Mouse (Mus musculus): ENCODE measurements at regions not wholly inside any gene's neighbourhood (a gene's known extent, or its start where the extent isn't known, plus 50 kb on each side); places are given as distances from the start of the nearest gene placed in this dataset.
A peak's percentile ranks its signal among the peaks of the same experiment; 100 is the strongest.

DNA sequence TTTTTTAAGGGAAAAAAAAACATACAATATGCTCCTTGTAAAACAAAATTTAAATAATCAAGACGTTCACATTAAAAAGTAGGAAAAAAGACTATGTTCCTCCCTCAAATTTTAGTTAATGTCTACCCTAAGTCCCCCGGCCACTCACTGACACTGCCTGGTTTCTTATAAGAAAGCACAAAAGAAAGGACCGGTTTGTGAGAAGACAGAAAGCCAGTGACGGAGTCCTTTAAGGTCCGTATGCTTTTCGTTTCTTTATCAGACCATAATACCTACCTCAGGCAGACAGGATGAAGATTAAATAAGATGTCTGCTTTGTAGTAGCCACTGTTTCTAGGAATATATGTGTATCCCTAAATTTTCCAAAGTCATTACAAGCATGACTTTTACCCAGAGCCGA, 164.3 kb downstream of the Npr3 start:
- 59% methylated on average over 7 of the region's 7 CpGs for WGBS
- ATAC-seq (ENCODE audit: insufficient number of reproducible peaks, insufficient read depth, low FRiP score, low TSS enrichment), result no peak
- 0 out of 2 replicates have a peak, but pooled peaks cover 4% of the 10 kb centered on the region for H3K27me3 ChIP-seq
- no peak overlapping the region for H3K9ac ChIP-seq
- H3K27ac ChIP-seq, result no peak overlapping the region
- H3K4me3 ChIP-seq, result no peak overlapping the region
- no peak overlapping the region for H3K4me2 ChIP-seq (replicated peaks)
- H3K4me1 ChIP-seq, result peaks cover 10% of the 10 kb centered on the region
- H3K9me3 ChIP-seq, result no peaks in the 10 kb centered on the region
- no peaks in the 10 kb centered on the region for H3K36me3 ChIP-seq

DNA sequence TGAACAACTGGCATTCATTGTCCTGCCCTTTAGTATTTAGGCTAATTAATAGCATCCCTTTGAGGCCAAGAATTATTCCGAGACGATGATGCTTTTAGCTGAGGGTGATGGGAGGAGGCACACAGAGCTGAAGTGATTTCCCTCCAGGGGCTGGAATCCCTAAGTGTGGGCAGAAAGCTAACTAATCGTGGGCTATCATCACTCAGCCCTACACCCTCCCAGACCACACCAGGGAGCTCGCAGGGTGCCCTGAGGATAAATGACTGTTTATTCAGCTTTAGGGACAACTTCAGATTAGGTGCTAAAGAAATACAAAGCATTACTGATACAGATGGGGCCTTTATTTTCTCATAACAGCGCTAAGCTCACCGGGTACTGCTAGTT, 164.7 kb downstream of the Npr3 start:
- peak overlapping the region; percentile 28; the same call in 1 of the 2 replicates for H3K4me2 ChIP-seq (replicated peaks)
- H3K4me3 ChIP-seq, result no peak overlapping the region
- no peak overlapping the region for H3K9ac ChIP-seq
- peaks cover 10% of the 10 kb centered on the region for H3K4me1 ChIP-seq
- 0 out of 2 replicates have a peak, but pooled peaks cover 4% of the 10 kb centered on the region for H3K27me3 ChIP-seq
- no peaks in the 10 kb centered on the region for H3K9me3 ChIP-seq
- WGBS, result 13% methylated on average over 6 of the region's 6 CpGs
- H3K36me3 ChIP-seq, result no peaks in the 10 kb centered on the region
- ATAC-seq (ENCODE audit: insufficient number of reproducible peaks, insufficient read depth, low FRiP score, low TSS enrichment), result no peak
- no peak overlapping the region for H3K27ac ChIP-seq

DNA sequence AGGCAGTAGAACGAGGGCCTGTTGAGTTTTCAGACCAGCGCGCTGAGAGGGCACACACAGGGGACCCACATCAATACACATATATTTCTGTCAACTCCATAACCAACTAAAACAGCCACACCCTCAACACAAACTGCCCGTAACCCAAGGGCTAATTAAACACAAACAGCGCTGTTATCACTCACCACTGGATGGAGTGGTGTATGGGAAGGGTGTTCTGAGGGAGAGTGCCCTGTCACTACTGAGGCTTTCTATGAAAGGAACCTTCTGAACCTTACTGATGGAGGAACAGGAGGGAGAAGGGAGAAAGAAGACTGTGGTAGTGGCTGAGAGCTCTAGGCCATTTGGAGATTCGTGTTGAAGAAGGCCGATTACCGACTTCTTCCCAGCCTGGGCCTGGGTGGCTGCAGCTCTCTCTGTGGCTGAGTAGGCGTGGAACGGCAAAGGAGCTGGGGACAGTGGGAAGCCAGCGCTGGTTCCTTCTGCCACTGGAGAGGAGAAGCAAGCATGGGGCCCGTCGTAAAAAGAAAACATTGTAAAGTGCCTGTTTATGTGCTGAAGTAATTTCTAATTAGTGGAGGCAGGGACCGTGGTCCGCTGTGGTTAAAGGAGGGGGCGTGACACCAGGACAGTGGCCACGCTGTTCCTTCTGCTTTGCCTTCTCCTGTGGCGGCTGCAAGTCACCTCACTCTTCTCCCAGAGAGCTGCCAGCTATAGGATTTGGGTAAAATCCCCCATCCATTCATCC, 165.3 kb downstream of the Npr3 start:
- Histone ChIP-seq H3K27me3 (0 out of 2 replicates have a peak, but pooled peaks cover 4% of the 10 kb centered on the region), H3K9ac (no peak overlapping the region), H3K9me3 (no peaks in the 10 kb centered on the region), H3K27ac (no peak overlapping the region), H3K4me2 (replicated peaks) (peak overlapping the region; percentile 28), H3K4me3 (no peak overlapping the region), H3K36me3 (no peaks in the 10 kb centered on the region), H3K4me1 (peaks cover 10% of the 10 kb centered on the region)
- ATAC-seq (ENCODE audit: insufficient number of reproducible peaks, insufficient read depth, low FRiP score, low TSS enrichment), result no peak
- WGBS, result 25% methylated on average over 18 of the region's 18 CpGs

DNA sequence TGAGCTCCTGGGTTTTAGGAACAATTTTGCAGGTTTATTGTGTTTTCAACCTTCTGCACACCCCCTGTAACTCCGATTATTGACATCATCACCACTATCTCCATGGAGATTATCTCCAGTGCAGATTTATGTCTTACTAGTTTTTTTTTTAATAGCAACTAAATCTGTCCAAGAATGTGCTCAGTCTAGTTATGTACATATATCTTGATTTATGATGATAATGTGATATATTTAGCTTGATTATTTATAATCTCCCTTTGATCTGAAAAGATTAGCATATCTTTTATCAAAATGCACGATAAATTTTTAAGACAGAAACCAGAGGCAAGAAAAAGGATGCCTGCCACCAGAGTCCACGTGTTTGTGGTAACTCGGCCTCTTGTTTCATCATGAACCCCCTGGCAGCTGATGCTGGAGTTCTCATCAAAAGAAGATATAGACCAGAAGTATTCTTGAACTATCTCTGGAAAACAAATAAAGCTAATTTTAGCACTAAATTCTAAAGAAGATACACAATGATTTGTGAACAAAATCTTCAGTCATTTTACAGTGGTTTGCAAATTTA, 169.6 kb downstream of the Npr3 start:
- no peak overlapping the region for H3K27ac ChIP-seq
- H3K27me3 ChIP-seq, result 0 out of 2 replicates have a peak, but pooled peaks cover 4% of the 10 kb centered on the region
- no peak overlapping the region for H3K4me3 ChIP-seq
- WGBS, result 80% methylated on average over 4 of the region's 4 CpGs
- H3K36me3 ChIP-seq, result no peaks in the 10 kb centered on the region
- peaks cover 10% of the 10 kb centered on the region for H3K4me1 ChIP-seq
- H3K9me3 ChIP-seq, result no peaks in the 10 kb centered on the region
- no peak for ATAC-seq (ENCODE audit: insufficient number of reproducible peaks, insufficient read depth, low FRiP score, low TSS enrichment)
- H3K9ac ChIP-seq, result no peak overlapping the region
- no peak overlapping the region for H3K4me2 ChIP-seq (replicated peaks)

DNA sequence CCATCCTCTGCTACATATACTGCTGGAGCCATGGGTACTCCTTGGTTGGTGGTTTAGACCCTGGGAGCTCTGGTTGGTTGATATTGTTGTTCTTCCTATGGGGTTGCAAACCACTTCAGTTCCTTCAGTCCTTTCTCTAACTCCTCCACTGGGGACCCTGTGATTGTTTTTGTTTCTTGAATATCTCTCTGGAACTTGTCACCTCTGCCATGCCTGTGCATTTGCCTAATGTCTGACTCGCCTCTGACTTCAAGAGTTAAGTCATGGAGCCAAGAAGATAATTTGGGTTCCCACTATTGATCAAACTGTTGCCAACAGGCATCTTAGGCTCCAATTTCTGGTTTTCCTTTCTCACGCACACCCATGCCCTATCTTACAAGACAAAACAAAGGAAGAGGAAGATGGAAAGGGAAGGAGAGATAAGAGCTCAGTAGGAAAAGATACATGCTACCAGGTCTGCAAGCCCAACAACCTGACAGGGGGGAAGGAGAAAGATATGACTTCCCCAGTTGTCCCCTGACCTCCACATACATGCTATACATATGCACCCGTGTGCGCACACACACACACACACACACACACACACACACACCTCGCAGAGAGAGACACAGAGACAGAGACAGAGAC, 172.3 kb downstream of the Npr3 start:
- H3K27ac ChIP-seq, result no peak overlapping the region

DNA sequence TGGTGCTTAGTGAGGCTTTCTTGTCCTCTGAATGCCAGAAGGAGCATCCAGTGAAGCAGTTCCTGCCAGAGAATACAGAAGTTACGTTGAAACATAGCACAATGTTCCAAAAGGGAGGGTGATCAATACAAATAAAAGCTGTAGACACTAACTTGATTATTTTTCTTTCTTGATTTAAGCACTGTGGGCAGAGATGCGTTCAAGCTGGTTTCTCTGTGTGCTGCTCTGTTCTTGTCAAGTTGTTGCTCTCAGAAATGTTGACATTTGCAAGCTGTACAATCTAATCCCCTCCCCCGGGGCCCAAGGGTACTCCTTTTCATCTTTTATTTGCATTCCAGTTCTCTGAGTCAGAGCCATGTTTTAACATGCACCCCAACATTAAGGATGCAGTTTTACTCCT, 177.7 kb downstream of the Npr3 start:
- WGBS, result 46% methylated on average over 3 of the region's 3 CpGs
- no peaks in the 10 kb centered on the region for H3K4me1 ChIP-seq
- no peak overlapping the region for H3K9ac ChIP-seq
- H3K9me3 ChIP-seq, result no peaks in the 10 kb centered on the region
- no peaks in the 10 kb centered on the region for H3K36me3 ChIP-seq
- H3K27ac ChIP-seq, result no peak overlapping the region
- no peaks in the 10 kb centered on the region for H3K27me3 ChIP-seq
- ATAC-seq (ENCODE audit: insufficient number of reproducible peaks, insufficient read depth, low FRiP score, low TSS enrichment), result no peak
- H3K4me3 ChIP-seq, result no peak overlapping the region
- H3K4me2 ChIP-seq (replicated peaks), result no peak overlapping the region

More for the DNA sequence above, 172.3 kb downstream of the Npr3 start:
- Histone ChIP-seq H3K27me3 (0 out of 2 replicates have a peak, but pooled peaks cover 1% of the 10 kb centered on the region), H3K4me2 (replicated peaks) (no peak overlapping the region), H3K9me3 (no peaks in the 10 kb centered on the region), H3K9ac (no peak overlapping the region), H3K4me3 (no peak overlapping the region), H3K4me1 (no peaks in the 10 kb centered on the region), H3K36me3 (no peaks in the 10 kb centered on the region)
- 82% methylated on average over 5 of the region's 5 CpGs for WGBS
- ATAC-seq (ENCODE audit: insufficient number of reproducible peaks, insufficient read depth, low FRiP score, low TSS enrichment), result no peak

DNA sequence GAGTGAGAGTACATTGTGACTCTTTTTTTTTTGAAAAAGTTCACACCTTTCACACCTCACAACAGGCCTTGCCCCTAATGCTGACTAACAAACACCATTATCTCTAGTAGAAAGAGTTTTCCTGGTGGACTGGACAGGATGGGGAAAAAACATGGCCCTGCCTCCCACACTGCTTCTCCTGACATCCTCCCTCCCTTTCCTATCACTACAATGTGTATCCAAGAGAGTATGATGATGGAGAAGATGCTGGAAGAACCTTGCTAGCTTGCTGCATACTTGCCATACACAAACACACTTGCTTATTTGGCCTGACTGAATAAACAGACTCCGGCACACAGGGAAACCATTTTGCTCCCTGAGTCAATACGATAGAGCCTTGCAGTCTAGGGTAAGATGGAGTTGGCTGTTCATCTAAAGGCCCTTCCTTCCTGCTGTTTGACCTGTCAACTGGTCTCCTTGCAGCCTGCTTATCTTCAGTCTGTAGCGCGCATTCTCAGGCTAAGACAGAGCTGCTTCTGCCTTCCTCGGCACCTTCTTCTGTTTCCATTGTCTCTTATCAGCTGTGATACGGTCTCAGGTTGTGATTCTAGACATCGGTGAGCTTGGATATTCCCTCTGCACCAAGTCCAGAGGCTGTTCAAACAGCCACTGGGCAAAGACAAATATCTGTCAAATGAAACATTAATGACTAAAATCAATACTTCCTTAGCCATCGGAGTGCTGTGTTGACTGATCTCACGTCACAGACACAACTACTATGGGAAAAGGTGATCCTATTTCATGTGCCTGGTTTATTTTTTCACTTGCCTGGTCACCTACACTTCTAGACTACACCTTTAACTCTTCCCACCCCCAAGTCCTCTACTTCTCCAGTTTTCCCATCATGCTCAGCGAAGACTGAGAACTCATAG, 181.2 kb downstream of the Npr3 start:
- H3K9ac ChIP-seq, result no peak overlapping the region
- no peaks in the 10 kb centered on the region for H3K9me3 ChIP-seq
- 76% methylated on average over 10 of the region's 10 CpGs for WGBS
- H3K27ac ChIP-seq, result no peak overlapping the region
- no peaks in the 10 kb centered on the region for H3K27me3 ChIP-seq
- no peaks in the 10 kb centered on the region for H3K36me3 ChIP-seq
- ATAC-seq (ENCODE audit: insufficient number of reproducible peaks, insufficient read depth, low FRiP score, low TSS enrichment), result no peak
- H3K4me1 ChIP-seq, result no peaks in the 10 kb centered on the region
- H3K4me2 ChIP-seq (replicated peaks), result no peak overlapping the region
- H3K4me3 ChIP-seq, result no peak overlapping the region

DNA sequence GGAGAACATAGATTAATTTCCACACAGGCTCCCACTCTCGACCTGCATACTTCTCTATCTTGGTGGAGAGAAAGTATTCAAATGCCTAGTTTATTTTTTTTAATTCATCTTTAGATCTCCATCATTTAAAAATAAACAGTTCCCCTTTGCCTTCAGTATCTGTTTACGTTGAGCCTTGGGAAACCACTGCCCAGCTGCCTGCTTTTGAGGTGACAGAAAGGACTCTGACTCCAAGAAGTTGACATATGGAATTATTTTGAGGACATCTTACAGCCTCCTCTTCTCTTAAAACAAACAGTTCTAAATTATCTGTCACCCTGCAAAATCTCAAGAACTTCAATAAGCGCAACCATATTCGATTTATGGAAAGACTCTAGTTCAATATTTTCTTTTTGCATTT, 186.4 kb downstream of the Npr3 start:
- H3K36me3 ChIP-seq, result no peaks in the 10 kb centered on the region
- H3K4me3 ChIP-seq, result no peak overlapping the region
- H3K9me3 ChIP-seq, result no peaks in the 10 kb centered on the region
- 57% methylated on average over 4 of the region's 4 CpGs for WGBS
- ATAC-seq (ENCODE audit: insufficient number of reproducible peaks, insufficient read depth, low FRiP score, low TSS enrichment), result no peak
- no peak overlapping the region for H3K27ac ChIP-seq
- no peak overlapping the region for H3K4me2 ChIP-seq (replicated peaks)
- no peaks in the 10 kb centered on the region for H3K4me1 ChIP-seq
- H3K27me3 ChIP-seq, result no peaks in the 10 kb centered on the region
- no peak overlapping the region for H3K9ac ChIP-seq

DNA sequence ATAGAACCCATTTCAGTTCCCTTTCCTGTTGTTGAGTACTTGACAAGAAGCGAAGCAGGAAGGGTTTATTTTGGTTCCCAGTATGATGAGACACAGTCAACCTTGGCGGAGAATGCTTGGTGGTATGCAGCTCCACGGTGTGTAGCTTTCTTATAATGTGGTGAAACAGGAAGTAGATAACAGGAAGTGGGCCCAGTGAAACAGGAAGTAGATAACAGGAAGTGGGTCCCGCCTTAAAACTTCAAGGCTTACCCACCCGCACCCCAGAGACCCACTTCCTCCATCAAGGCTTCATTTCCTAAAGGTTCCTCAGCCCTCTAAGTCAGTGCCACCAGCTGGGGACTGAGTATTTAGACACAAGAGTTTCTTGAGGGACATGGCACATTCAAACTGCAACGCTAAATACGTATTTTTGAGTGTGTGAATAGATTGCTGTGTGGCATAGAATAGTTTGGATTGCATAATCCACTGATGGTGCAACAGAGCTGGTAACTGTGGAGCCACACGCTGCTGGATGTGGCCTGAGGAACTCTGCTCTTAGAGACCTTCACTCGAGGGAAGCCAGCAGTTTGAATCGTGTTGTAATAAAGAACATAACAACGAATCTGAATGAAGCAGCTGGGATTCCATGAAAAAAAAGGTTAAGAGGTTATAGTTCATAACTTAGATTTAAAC, 190.8 kb downstream of the Npr3 start:
- WGBS, result 88% methylated on average over 11 of the region's 11 CpGs
- no peaks in the 10 kb centered on the region for H3K36me3 ChIP-seq
- H3K4me2 ChIP-seq (replicated peaks), result no peak overlapping the region
- no peaks in the 10 kb centered on the region for H3K27me3 ChIP-seq
- no peaks in the 10 kb centered on the region for H3K4me1 ChIP-seq
- no peaks in the 10 kb centered on the region for H3K9me3 ChIP-seq
- H3K9ac ChIP-seq, result no peak overlapping the region
- ATAC-seq (ENCODE audit: insufficient number of reproducible peaks, insufficient read depth, low FRiP score, low TSS enrichment), result no peak
- H3K27ac ChIP-seq, result no peak overlapping the region
- H3K4me3 ChIP-seq, result no peak overlapping the region

DNA sequence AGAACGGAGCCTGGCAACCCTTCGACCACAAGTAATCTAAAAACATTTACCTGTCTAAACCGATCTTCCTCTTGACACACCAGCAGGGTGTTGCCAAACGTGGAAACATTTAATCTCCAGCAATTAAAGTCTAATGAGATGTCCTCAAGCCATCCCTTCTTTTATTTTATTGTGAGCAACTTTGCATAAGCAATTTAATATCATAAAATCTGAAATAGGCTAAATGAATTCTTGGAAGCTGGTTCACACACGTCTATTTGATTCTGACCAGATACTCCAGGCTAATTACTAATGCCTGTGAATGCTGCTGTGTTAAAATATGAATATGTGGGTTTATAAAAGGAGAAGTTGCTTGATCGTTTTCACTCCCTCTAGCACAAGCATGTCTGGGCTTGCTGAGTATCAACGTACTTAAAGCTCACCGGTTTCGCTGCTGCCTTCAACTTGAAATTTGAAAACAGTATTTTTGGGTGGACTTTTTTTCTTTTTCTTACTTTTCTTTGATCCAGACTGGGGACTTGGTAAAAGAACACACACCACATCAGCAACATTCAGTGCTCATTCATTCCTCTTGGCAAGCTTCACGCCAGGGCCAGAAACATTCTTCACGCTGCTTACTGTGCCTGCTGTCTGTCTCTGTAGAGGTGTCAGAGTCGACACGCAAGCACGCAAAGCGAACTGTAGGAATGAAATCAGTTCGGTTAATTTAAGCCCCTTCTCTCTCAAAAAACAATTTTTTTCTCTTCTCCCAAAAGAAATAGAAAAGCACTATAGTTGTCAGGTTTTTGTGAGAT, 194.4 kb downstream of the Npr3 start:
- Histone ChIP-seq H3K27ac (0 out of 2 replicates have a peak overlapping the region, but pooled peaks have one; percentile 46), H3K4me1 (no peaks in the 10 kb centered on the region), H3K36me3 (no peaks in the 10 kb centered on the region), H3K9ac (no peak overlapping the region), H3K4me2 (replicated peaks) (no peak overlapping the region), H3K27me3 (no peaks in the 10 kb centered on the region), H3K4me3 (no peak overlapping the region), H3K9me3 (no peaks in the 10 kb centered on the region)
- no peak for ATAC-seq (ENCODE audit: insufficient number of reproducible peaks, insufficient read depth, low FRiP score, low TSS enrichment)
- WGBS, result 74% methylated on average over 16 of the region's 16 CpGs
